Mouse (Mus musculus) left cerebral cortex, adult 8-10 months (tissue): Measurements from ENCODE around the gene Sulf2. TPM values are rescaled to one million over a fixed set of nuclear protein-coding genes. Genes with fewer than 3 reads are reported as not detected.
A peak's percentile ranks its signal among the peaks of the same experiment; 100 is the strongest.

Source experiments
- DNase-seq, 2 experiments: peaks; one replicate each; pipeline ENCODE4 v3.0.0; 2022; ENCODE audit warnings: low spot score in 2 of 2
- total RNA-seq, 4 experiments: library from RNA; stranded (reverse); gene quantifications; 2 replicates each; pipeline ENCODE4 v1.2.4; 2022

The Sulf2 gene
- total RNA-seq, 4 experiments from 2014 or later: 87.4 to 91.5 (median 88.6) TPM

DNA sequence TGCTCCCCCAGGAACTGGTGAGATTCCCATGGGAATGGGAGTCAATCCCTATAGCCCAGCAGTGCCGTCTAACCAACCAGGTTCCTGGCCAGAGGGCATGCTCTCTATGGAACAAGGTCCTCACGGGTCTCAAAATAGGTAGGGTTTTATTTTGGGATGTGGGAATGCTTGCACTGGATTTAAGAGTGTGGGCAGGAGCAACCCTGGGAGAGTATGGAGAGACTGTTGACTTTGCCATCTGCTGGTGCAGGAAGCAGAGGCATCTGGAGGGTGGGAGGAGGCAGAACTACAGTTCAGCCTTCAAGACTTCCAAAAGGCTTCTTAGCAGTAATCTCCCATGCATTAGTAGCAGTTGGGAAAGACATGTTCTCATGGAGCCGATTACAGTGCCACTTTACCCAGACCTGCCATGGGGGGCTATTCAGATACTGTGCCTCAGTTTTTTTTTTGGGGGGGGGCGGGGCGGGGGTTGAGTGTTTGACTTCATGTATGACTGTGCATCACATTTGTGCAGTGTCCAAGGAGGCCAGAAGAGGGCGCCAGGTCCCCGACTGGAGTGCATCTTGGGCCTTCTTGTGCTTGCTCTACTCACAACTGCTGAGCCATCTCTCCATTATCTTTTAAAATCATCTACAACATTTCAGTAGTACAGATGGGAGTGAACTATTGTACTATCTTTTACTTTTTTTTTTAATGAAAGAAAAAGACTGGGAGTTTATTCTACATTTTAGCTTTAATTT, 95.6 kb downstream of the Sulf2 start:
- DNase-seq: peak in 1 of 2 experiments; percentile 84

DNA sequence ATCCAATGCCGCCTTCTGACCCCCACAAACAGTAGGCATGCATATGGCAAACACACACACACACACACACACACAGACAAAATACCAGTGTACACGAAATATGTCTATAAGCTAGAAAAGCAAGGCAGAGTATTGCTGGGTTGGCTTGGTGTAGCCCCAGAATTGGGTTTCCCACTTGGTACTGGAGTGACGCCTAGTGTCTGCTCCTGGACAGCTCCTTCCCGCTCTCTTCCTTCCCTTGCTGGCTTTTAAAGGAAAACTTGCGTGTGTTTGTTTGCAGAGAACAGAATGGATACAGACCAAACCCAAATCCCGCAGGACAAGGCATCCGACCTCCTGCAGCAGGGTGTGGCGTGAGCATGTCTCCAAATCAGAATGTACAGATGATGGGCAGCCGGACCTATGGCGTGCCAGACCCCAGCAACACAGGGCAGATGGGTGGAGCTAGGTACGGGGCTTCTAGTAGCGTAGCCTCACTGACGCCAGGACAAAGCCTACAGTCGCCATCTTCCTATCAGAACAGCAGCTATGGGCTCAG, 101.4 kb downstream of the Sulf2 start:
- DNase-seq: no peak

DNA sequence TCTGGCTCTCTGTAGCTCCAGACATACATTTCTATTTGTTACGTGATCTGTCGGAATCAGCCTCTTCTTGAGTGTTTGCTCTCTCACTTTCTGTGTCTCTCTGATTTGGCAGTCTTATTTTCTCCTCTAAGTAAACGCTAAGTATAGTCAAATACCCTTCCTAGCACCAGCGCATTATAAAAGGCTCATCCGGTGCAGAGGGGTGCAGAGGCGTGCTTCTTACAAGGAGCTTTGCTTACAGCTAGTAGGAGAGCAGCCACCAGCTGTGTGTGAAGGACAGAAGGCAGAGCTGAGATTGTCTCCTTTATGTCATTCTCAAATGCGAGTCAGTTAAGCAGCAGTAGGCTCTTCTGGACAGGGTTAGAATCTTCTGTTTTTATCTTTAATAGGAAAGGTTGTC, 103.5 kb downstream of the Sulf2 start:
- DNase-seq: peak in 1 of 2 experiments; percentile 49

DNA sequence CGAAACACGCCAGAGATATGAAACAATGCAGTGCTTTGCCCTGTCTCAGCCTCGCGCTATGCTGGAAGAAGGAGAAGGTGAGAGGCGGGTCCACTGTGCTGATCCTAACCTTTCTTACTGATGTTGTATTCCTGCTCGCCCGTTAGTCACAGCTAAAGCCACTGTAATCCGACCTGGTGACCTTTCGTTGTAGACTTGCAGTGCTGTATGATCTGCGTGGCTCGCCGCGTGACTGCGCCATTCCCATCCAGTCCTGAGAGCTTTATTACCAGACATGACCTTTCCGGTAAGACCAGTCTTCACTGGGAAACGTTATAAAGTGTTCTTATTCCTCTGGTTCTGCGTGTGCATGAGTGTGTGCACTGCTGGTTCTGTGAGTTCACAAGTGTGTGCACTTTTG, 104.0 kb downstream of the Sulf2 start:
- DNase-seq: no peak

DNA sequence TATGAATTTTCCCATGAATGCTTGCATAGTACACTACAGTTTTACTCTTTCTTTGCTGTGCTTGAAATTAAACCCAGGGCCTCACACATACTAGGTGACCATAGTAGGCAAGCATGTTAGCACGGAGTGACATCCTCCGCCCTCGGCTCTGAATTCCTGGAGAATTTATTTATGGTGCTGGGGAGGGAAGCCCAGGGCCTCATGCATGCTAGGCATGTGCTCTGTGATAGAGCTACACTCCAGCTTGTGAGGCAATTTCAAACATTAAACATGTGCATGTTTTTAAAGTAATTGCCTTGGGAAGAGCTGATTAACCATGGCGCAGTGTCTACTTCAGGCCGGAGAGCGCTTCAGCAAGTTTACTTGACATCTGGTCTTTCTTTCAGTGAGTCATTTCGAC, 106.6 kb downstream of the Sulf2 start:
- no peak for DNase-seq

DNA sequence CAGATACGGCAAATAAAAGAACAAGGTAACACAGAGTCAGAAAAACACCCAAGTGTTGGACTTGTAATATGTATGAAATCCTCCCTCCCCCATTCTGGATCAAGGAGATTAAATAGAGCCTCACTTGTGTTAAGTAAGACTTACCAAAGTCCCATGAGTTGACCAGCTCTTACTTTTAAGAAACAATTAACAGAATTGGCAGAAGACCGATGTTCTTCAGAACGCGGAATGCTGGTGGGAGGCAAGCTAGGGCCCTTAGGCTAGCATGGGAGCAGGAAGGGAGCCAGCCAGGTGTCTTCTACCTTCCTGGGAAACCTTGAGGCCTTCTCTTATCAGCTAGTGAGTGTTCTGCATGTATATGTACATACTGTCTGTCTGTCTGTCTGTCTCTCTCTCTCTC, 107.5 kb downstream of the Sulf2 start:
- DNase-seq: no peak

DNA sequence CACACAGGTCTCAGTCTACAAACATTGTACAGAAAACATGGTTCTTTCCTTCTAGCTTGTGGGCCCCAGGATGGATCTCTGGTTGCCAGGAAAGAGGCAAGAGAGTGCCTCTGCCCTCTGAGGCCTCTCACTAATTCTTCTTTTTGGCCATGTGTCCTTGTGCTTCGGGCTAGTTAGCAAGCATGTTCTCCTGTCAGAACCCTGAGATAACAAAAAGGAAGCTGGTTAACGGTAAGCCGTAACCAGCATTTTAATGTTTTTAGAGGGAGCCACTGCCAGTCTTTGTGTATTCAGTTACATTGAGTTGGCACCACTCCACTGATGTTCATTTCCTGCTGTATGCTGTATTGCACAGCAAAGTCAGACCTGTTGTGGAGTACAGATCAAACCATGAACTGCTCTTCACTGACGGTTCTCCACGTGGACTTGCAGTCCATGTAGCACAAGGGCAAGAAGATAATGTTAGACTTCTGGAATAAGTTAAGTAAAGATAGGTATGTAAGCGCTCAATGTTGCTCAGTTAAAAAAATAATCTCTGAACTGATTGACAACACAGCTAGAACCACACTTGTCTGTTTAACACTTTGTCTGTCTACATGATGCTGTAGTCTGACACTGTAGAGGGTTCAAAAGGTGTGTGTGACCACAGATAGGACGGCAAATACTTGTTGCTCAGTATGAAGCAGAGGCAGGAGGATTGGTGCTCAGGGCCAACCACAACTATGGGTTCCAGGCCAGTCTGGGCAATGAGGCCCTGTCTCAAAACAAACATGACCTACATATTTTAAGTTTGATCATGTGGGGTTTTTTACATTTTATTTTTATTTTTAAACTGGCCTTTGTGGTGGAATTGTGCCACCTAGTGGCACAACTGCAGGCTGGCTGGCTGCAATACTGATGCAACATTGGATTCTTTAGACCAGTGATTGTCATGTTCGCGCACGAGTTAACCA, 109.6 kb downstream of the Sulf2 start:
- DNase-seq: no peak

DNA sequence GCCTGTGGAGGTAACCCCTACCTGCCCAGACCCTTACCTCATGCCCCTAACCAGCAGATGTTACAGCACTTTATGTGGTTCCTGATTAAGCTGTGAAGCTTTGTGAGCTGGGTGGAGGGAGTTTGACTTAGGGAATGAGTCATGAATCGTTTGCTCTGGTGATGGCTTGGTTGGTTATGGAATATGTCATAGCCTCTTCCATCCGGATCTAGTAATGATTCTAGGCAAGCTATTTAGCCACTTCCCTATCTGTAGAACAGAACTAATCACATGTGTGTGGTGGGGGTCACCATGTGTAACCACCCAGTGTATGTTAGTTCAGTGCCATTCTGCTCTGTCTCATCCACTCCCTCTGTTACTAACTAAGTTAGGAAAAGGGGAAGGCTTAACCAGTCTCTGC, 110.5 kb downstream of the Sulf2 start:
- no peak for DNase-seq

DNA sequence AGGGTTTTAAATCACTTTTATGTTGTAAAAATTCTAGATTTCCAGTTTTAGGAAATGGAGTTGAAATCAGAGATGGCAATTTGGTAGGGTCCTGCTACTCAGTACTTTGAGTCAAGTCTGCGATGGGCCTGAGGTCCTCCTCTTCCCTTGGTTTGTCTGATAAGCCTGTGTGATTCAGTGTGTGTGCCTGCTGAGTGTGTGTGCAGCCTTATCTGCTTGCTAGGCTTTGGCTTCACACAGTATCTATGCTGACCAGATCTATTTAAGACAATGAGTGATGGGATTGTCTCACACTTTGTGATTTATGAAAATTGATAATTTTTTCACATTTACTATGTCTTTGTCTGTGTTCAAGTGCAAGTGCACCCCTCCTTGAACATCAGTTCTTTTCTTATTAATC, 112.9 kb downstream of the Sulf2 start:
- DNase-seq: no peak

DNA sequence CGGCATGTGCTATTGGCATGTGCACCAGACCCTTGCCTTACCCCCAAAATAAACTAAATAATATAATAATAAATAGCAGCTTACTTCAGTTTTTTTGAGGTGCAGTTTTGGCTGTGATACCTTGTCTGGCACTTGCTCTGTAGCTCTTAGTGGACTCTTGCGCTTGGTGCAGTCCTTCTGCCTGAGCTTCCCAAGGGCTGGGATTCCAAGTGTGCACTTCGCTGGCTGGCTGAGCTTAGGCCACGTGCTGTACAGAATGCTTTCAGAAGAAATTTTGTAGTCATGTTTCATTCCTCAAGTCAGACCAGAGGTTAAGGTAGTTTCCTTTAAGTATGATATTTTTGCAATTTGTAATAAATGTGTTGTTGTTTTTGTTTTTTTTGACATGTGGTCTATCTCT, 115.8 kb downstream of the Sulf2 start:
- no peak for DNase-seq

DNA sequence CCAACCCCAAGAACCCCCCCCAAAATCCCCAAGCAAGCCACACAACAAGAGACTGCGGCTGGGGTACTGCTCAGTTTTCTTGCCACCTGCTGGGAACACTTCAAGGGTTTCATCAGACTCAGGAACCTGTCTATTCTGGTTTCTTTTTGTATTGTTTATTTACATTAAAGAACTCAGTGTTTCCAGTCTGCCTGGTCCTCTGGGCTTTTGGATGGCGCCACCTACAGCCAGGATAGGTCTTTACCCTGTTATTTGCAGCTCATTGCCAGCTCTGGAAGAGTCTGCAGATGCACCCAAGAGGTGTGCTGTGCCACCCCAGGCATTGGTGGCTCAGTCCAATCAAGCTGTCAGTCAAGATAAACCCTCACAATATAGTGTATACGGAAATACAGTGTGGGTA, 119.7 kb downstream of the Sulf2 start:
- no peak for DNase-seq

DNA sequence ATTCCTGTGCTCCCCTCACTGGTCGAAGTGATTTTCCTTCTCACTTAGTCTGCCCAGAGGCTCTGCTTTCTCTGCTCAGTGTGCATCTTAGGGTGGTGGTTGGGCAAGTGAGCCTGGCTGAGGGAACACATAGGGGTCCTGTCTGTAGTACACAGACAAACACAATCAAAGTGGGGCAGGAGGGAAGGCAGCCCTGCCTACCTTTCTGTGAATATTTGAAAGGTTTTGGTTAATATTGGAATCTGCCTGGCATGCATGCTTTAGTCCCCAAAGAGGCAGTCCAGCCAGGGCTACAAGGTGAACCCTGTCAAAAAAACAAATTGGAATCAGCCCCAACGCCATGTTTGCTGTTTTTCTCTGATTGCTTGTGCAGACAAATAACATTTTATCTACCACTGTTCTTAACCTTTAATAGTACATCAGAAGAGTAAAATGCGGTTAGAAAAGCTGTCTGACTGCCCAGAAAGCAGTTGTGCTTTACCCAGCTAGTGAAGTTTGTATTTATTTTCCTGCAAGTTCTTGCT, 120.4 kb downstream of the Sulf2 start:
- no peak for DNase-seq

DNA sequence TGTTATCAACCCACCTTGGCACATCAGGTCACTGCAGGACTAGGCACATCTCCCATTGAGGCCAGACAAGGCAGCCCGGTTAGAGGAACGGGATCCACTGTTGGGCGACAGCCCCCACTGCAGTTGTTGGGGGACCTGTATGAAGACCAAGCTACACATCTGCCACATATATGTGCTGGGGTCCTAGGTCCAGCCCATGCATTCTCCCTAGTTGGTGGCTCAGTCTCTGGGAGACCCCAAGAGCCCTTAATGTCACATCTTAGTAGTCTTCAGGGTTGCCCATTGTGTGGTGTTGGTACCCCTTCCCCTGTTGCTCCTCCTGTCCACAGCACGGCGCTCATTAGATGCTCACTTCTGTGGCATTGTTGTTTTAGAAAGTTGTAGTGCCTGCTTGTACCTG, 122.8 kb downstream of the Sulf2 start:
- DNase-seq: no peak

DNA sequence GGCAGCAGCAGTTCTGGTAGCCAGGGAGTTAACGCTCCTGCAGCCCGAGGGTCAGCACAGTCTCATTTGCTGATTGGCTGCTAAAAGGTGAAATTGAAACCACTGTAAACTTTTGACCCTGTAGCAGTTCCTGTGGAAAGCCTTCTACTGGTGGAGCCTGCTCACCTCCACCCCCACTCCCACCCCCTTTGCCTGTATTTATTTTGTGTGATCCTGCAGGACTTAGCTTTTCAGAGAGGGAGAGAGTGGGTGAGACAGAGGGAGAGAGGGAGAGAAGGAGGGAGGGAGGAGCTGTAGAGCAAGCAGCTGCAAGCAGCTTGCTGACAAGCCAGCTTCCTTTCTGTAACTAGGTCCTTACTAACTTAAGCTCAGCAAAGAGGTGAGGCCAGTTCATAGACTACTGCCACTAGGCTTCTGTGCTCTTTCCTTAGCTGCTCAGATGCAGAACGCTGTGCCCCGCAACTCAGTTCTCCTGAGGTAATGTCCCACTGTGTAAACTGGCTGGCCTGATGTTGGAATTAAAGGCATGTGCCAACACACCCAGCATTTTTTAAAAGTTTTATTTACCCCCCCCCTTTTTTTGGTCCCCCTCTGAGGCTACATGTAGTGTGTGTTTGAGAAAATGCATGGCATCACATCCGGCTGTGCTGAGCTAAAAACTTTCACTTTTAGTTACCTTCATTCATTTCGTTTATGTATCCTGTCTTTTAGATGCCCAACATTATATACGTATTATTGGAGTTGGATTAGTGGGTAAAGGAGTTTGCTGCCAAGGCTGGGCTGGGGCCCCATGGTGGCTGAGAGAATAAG, 124.1 kb downstream of the Sulf2 start:
- DNase-seq: peak in 1 of 2 experiments; percentile 41

DNA sequence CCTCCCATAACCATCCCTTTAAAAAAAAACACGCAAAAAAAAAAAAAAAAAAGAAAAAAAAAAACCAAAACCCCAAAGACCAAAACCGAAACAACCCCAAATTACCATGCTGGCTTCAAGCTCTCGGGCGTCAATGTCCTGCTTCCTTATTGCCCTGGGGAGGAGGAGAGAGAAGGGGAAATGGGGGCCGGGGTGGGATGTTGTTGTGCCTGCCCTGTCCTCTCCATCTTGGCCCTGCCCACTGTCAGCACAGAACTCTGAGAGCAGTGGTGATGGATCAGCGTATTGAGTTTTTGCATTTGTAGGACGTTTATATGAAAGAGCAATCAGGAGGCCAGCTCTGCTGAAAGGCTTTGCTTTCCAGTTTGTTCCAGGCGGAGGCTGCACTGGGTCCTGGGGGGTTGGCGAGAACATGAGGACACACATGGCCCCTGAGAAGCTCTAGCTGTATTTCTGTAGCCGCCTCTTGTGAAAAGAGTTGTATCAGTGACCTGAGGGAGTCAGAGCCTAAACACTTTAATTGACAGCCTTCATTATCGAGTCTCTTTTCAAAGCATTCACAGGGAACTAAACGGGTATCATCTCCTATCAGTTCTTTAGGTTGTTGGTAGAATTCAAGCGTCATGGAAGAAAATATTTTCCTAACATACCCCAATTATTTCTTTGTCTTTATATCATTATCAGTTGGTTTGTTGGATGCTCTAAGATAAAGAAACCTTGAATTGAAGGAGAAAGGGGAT, 125.0 kb downstream of the Sulf2 start:
- no peak for DNase-seq

DNA sequence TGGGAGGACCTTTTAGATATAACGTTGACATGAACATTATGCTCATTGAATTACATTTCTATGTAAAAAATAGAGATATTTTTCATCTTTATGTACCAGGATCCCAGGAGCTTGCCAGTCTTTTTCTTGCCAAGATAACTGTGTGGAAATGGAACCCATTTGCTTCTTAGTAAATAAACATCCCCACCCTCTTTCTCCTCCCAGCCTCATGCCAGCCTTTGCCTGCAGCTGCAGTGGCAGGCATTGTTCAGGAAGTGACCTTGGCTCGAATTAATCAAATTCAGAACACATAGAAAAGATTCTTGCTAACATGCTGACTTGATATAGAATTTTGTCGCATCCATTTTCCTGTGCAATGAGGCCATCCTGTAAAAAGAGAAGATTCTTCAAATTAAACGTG, 126.2 kb downstream of the Sulf2 start:
- DNase-seq: no peak

DNA sequence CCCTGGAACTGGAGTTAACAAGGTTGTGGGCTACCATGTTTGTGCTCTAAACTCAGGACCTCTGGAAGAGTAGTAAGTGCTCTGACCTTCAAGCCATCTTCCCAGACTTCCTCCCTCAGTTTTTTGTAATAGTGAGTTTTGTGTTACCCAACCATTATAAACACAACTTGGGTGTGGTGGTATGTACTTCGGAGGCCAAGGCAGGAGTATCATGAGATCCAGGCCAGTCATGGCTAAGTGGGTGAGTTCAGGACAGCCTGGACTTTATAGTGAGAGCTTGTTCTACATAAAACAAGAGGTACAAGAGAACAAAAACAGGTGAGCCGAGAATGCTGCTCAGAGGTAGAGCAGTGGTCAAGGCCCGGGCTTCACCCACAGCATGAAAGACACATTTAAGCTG, 127.6 kb downstream of the Sulf2 start:
- DNase-seq: no peak

DNA sequence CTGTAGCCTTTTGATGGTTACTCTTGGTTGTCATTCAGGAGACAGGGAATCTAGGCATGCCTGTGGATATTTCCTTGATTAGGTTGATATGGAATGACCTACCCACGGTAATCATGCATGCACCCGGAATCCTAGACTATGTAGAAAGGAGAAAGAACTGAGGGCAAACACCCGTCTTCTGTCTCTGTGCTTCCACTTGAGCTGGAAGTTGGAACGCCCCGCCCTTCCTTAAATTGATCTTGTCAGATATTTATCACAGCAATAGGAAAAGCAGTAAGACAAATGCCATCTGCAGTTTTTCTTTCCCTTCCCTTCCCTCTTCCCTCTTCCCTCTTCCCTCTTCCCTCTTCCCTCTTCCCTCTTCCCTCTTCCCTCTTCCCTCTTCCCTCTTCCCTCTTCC, 129.5 kb downstream of the Sulf2 start:
- no peak for DNase-seq

DNA sequence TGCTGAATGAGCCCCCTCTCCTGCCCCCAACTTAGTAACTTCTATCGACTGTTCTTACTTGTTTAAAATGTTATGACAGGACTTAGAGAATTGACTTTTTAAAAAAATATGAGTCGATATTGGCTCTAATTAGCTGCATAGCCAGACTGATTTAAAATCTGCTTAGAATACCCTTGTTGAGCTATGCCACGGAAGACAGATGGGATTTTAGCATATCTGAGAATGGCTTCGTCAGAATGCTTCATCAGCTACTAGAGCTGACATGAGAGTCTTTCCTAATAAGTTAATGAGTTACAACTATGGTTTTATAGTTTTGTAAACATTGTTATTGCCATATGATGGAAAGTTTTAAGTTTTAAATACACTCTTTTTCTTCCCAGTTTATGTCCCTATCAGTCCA, 130.8 kb downstream of the Sulf2 start:
- no peak for DNase-seq

DNA sequence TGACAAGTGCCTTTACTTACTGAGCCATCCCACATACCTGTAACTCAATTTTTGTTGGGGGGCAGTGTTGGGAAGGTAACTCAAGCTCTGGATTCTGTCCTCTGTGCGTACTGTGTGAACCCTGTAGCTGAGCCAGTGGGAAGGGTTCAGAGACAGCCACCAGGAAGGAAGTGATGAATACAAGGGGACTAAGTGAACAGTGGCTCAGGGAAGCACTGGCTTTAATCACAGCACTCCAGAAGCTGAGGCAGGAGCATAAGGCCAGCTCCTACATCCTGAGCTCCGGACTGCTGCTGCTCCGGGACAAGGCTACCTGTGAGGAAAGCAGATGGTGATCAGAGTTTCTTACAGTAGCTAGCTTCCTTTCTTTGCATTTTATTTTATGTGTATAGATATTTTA, 131.4 kb downstream of the Sulf2 start:
- no peak for DNase-seq
